Mouse (Mus musculus) MEL (cell line): ENCODE data around the gene Aldh3b1. TPM values are rescaled to one million over a fixed set of nuclear protein-coding genes. Genes with fewer than 3 reads are reported as not detected.

Experiments
- DNase-seq: peaks from one replicate; pipeline ENCODE4 v3.0.0; 2011; ENCODE audit warnings: low read depth, low spot score
- H3K27ac ChIP-seq: 2 replicates; pipeline ENCODE4 v1.5.1; 2012; ENCODE audit warnings: low read depth, mild to moderate bottlenecking, control low read depth, low read length, moderate library complexity; ENCODE audit not compliant: control insufficient read depth
- H3K27me3 ChIP-seq, 2 experiments: fragments of 150-350 bp in 1 of 2; sonication (generic) in 1 of 2; 2 replicates each; pipeline ENCODE4 v1.6.1; 2012; ENCODE audit warnings: low read length in 2 of 2, mild to moderate bottlenecking in 2 of 2, improper control_type of control experiment in 1 of 2, moderate library complexity in 1 of 2; ENCODE audit not compliant: insufficient read depth in 2 of 2, control insufficient read depth in 1 of 2
- H3K36me3 ChIP-seq, 2 experiments: 2 replicates each; pipeline ENCODE4 v1.6.1; 2012 to 2014; ENCODE audit warnings: low read length in 2 of 2, improper control_type of control experiment in 1 of 2, inconsistent platforms in 1 of 2, mild to moderate bottlenecking in 1 of 2; ENCODE audit not compliant: insufficient read depth in 2 of 2, control insufficient read depth in 1 of 2
- H3K4me1 ChIP-seq, 2 experiments: fragments of 150-350 bp in 1 of 2; sonication (generic) in 1 of 2; 2 replicates each; pipeline ENCODE4 v1.6.1; 2012; ENCODE audit warnings: low read length in 2 of 2, improper control_type of control experiment in 1 of 2, mild to moderate bottlenecking in 1 of 2; ENCODE audit not compliant: insufficient read depth in 2 of 2, control insufficient read depth in 1 of 2
- H3K4me3 ChIP-seq, 2 experiments: fragments of 150-350 bp in 1 of 2; sonication (generic) in 1 of 2; 2 replicates each; pipeline ENCODE4 v1.5.1; 2012; ENCODE audit warnings: low read depth in 2 of 2, low read length in 2 of 2, mild to moderate bottlenecking in 2 of 2, moderate library complexity in 2 of 2, control low read depth in 1 of 2, improper control_type of control experiment in 1 of 2; ENCODE audit not compliant: control insufficient read depth in 1 of 2, insufficient read depth in 1 of 2
- H3K79me2 ChIP-seq: 2 replicates; pipeline ENCODE4 v1.6.1; 2012; ENCODE audit warnings: mild to moderate bottlenecking, low read length, moderate library complexity; ENCODE audit not compliant: control insufficient read depth, poor library complexity, insufficient read depth
- H3K9ac ChIP-seq: 2 replicates; pipeline ENCODE4 v1.6.1; 2012; ENCODE audit warnings: low read depth, mild to moderate bottlenecking, control low read depth, low read length, moderate library complexity; ENCODE audit not compliant: control insufficient read depth, poor library complexity, severe bottlenecking
- H3K9me3 ChIP-seq: fragments of 150-350 bp; sonication (generic); replicated peaks from 2 replicates; pipeline ENCODE4 v1.6.1; 2012; ENCODE audit warnings: mild to moderate bottlenecking, low read length, improper control_type of control experiment, moderate library complexity; ENCODE audit not compliant: insufficient read depth
- CHD1 ChIP-seq: IDR thresholded peaks from 2 replicates; pipeline ENCODE4 v1.6.1; 2012; ENCODE audit warnings: low read depth, mild to moderate bottlenecking, inconsistent platforms, low read length, improper control_type of control experiment
- CHD2 ChIP-seq: IDR thresholded peaks from 2 replicates; pipeline ENCODE4 v1.6.1; 2011; ENCODE audit warnings: low read length, improper control_type of control experiment
- ELF1 ChIP-seq: IDR thresholded peaks from 2 replicates; pipeline ENCODE4 v1.6.1; 2014; ENCODE audit warnings: low read depth, mild to moderate bottlenecking, inconsistent platforms, low read length, improper control_type of control experiment, moderate library complexity
- EP300 ChIP-seq, 2 experiments: IDR thresholded peaks; 2 replicates each; pipeline ENCODE4 v1.6.1; 2011; ENCODE audit warnings: improper control_type of control experiment in 2 of 2, low read length in 2 of 2, low read depth in 1 of 2, mild to moderate bottlenecking in 1 of 2
- GATA1 ChIP-seq: IDR thresholded peaks from 2 replicates; pipeline ENCODE4 v1.6.1; 2011; ENCODE audit warnings: low read depth, low read length, improper control_type of control experiment
- HCFC1 ChIP-seq: IDR thresholded peaks from 2 replicates; pipeline ENCODE4 v1.6.1; 2012; ENCODE audit warnings: low read depth, mild to moderate bottlenecking, inconsistent platforms, low read length, improper control_type of control experiment, moderate library complexity
- KAT2A ChIP-seq: conservative IDR thresholded peaks from 2 replicates; pipeline ENCODE4 v1.6.1; 2012; ENCODE audit warnings: low read depth, low read length, improper control_type of control experiment, inconsistent platforms
- MAFK ChIP-seq: IDR thresholded peaks from 2 replicates; pipeline ENCODE4 v1.6.1; 2011; ENCODE audit warnings: low read depth, mild to moderate bottlenecking, low read length, improper control_type of control experiment, borderline replicate concordance
- MYC ChIP-seq: IDR thresholded peaks from 2 replicates; pipeline ENCODE4 v1.6.1; 2011; ENCODE audit warnings: low read depth, mild to moderate bottlenecking, low read length, improper control_type of control experiment, moderate library complexity
- POLR2A ChIP-seq, 2 experiments: IDR thresholded peaks; 2 replicates each; pipeline ENCODE4 v1.6.1; 2011 to 2012; ENCODE audit warnings: low read length in 2 of 2, mild to moderate bottlenecking in 2 of 2, control low read depth in 1 of 2, improper control_type of control experiment in 1 of 2, low read depth in 1 of 2, moderate library complexity in 1 of 2; ENCODE audit not compliant: control insufficient read depth in 1 of 2, insufficient read depth in 1 of 2, poor library complexity in 1 of 2
- RAD21 ChIP-seq: IDR thresholded peaks from 2 replicates; pipeline ENCODE4 v1.6.1; 2011; ENCODE audit warnings: mild to moderate bottlenecking, low read depth, low read length, improper control_type of control experiment
- RCOR1 ChIP-seq: IDR thresholded peaks from 2 replicates; pipeline ENCODE4 v1.6.1; 2012; ENCODE audit warnings: low read depth, mild to moderate bottlenecking, inconsistent platforms, low read length, improper control_type of control experiment
- SMC3 ChIP-seq: IDR thresholded peaks from 2 replicates; pipeline ENCODE4 v1.6.1; 2011; ENCODE audit warnings: low read depth, low read length, improper control_type of control experiment
- TAL1 ChIP-seq: IDR thresholded peaks from 2 replicates; pipeline ENCODE4 v1.6.1; 2012; ENCODE audit warnings: mild to moderate bottlenecking, inconsistent platforms, low read length, moderate library complexity, mixed read lengths
- UBTF ChIP-seq: IDR thresholded peaks from 2 replicates; pipeline ENCODE4 v1.6.1; 2012; ENCODE audit warnings: low read depth, mild to moderate bottlenecking, inconsistent platforms, low read length, improper control_type of control experiment, moderate library complexity, borderline replicate concordance; ENCODE audit not compliant: insufficient read depth
- ZC3H11A ChIP-seq: IDR thresholded peaks from 2 replicates; pipeline ENCODE4 v1.6.1; 2012; ENCODE audit warnings: low read depth, mild to moderate bottlenecking, inconsistent platforms, low read length, improper control_type of control experiment
- ZKSCAN1 ChIP-seq: IDR thresholded peaks from 2 replicates; pipeline ENCODE4 v1.6.1; 2012; ENCODE audit warnings: low read depth, mild to moderate bottlenecking, inconsistent platforms, low read length, improper control_type of control experiment, moderate library complexity
- ZMIZ1 ChIP-seq: IDR thresholded peaks from 2 replicates; pipeline ENCODE4 v1.6.1; 2012; ENCODE audit warnings: low read depth, mild to moderate bottlenecking, inconsistent platforms, low read length, improper control_type of control experiment, moderate library complexity
- polyA plus RNA-seq, 2 experiments: library from polyadenylated mRNA; stranded (reverse) in 1 of 2; unstranded in 1 of 2; fragments of >175 nt in 1 of 2; fragments of >200 nt in 1 of 2; gene quantifications; 2 replicates each; pipeline versions ENCODE4 v1.2.1 to v1.2.4; 2012; ENCODE audit warnings: low replicate concordance in 2 of 2, low read depth in 1 of 2; ENCODE audit not compliant: insufficient read length in 2 of 2, insufficient read depth in 1 of 2, missing spikeins in 1 of 2
- total RNA-seq: library from RNA; depleted of rRNA; stranded (reverse); fragments of 300-350 nt; gene quantifications from 2 replicates; pipeline ENCODE4 v1.2.3, GENCODE M21; 2012

The Aldh3b1 gene
- total and polyA plus RNA-seq, 3 experiments: 0.08 to 0.10 TPM; not detected in 1

DNA sequence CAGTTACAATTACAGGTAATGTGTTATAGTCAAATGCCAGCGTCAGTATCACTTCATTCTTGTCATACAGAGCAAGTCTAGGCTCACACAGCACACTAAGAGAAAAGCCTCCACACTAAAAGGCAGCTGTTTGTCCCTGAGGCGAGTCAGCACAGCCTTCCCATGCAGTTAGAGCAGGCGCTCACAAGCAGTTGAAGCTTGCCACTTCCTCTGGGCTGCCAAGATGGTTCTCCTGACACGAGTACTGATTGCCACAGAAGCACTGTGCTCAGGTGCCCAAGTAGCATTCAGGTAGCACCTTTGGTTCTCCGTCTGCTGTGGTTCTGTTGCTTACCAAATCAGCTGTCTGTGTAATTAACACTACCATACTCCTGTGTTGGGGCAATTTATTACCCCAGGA lies 40.5 kb downstream of the Aldh3b1 start:
- Histone ChIP-seq H3K4me1 (no peaks in the 10 kb centered on the region), H3K27ac (no peak overlapping the region), H3K9me3 (no peaks in the 10 kb centered on the region), H3K79me2 (no peaks in the 10 kb centered on the region), H3K4me3 (no peak overlapping the region), H3K27me3 (no peaks in the 10 kb centered on the region), H3K9ac (no peak overlapping the region), H3K36me3 (no peaks in the 10 kb centered on the region; a peak in 2 of 4 replicates)
- no peak for TF ChIP-seq POLR2A (IDR thresholded peaks at IDR 0.05; ENCODE audit: control insufficient read depth in 1 of 2, insufficient read depth in 1 of 2, low read depth in 1 of 2, low read length in 2 of 2, poor library complexity in 1 of 2)
- no peak for TF ChIP-seq EP300 (IDR thresholded peaks at IDR 0.05; ENCODE audit: low read depth in 1 of 2, low read length in 2 of 2)
- no peak for TF ChIP-seq MAFK
- no peak for TF ChIP-seq SMC3
- no peak for TF ChIP-seq ZMIZ1
- no peak for TF ChIP-seq ZKSCAN1
- no peak for TF ChIP-seq CHD2
- no peak for TF ChIP-seq UBTF
- TF ChIP-seq GATA1: no peak
- no peak for TF ChIP-seq MYC
- TF ChIP-seq ZC3H11A: no peak
- no peak for TF ChIP-seq RAD21
- no peak for TF ChIP-seq ELF1
- DNase-seq: no peak

DNA sequence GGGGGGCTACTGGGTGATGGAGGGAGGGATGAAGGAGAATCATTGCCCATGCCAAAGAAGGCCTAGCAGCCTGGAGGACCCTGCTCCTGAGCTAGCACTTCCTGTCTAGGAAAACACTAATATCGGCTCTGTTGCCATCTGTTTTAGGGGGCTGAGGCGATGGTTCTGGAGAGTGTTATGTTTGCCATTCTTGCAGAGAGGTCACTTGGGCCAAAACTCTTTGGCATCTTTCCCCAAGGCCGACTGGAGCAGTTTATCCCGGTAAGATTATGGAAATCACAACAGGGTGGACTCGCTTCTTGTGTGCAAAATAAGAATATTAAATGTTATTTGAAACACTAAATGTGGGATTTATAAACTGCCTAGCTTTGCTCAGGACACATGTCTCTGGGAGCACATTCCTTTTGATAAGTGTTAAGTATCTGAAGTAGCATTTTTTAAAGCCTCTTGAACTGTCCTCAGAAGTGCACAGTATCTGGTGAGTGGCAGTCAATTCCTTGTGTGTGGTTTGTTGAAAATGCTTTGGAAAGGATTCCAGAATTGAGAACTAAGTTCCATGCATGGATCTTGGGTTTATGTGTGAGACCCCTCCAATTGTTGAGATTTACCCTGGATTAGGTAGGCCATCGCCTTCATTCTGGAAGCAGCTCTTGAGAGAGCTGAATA lies 45.1 kb downstream of the Aldh3b1 start:
- Histone ChIP-seq H3K4me3 (no peak overlapping the region), H3K4me1 (no peaks in the 10 kb centered on the region), H3K9me3 (no peaks in the 10 kb centered on the region), H3K27ac (no peak overlapping the region), H3K36me3 (no peaks in the 10 kb centered on the region), H3K79me2 (no peaks in the 10 kb centered on the region), H3K9ac (no peak overlapping the region), H3K27me3 (no peaks in the 10 kb centered on the region)
- DNase-seq: no peak
- no peak for TF ChIP-seq HCFC1
- no peak for TF ChIP-seq UBTF

DNA sequence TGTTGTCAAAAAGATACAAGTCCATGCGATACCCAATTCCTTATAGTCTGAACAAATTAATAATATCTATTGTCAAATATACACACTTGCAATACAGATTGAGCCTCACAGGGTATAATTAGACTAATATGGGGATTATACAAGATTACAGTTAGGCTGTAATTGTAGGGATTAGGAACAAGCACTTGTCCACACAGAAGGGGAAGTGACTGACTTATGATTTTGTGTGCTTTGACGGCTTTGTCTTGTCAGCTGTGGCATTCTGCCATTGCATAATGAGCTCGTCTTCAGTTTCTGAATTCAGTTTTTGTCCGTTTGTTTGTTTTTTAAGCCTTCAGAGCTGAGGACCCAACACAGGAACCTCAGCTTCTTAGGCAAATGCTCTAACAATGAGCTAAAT lies 47.4 kb downstream of the Aldh3b1 start:
- H3K27ac ChIP-seq: no peak overlapping the region
- TF ChIP-seq TAL1 (no peak), EP300 (IDR thresholded peaks at IDR 0.05; ENCODE audit: low read depth in 1 of 2, low read length in 2 of 2) (no peak), RCOR1 (no peak), CHD1 (no peak), KAT2A (no peak)

More for the DNA sequence above, 47.4 kb downstream of the Aldh3b1 start:
- Histone ChIP-seq H3K4me3 (no peak overlapping the region), H3K36me3 (no peaks in the 10 kb centered on the region), H3K4me1 (no peaks in the 10 kb centered on the region), H3K79me2 (no peaks in the 10 kb centered on the region), H3K9ac (no peak overlapping the region), H3K9me3 (no peaks in the 10 kb centered on the region), H3K27me3 (no peaks in the 10 kb centered on the region)
- peak; percentile 34 for DNase-seq
